In the genomic region with DNA sequence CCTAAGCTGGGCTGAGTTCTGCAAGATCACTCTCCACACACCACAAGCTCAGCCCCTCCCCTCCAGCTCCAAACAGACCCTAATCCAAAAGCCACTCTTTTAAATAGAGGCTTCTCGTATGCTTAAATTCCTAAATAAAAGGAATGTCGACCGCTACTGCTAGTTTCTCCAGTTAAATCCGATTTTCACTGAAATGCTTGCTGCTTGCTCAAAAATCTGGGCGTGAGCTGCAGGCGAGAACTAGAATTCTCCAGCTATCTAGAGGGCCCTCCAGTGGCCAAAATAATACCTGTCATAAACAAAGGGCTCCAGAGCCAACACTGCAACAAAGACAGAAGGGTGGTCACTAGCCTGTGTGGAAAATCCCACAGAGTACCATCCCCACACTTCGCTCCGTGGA, we compare ENCODE assay signal across 8 mouse cellular contexts.
DNase-seq lines count a peak whose midpoint lies in the region; ATAC-seq and TF ChIP-seq lines count a peak whose summit lies in the region.

No protein-coding gene starts in this region.

- H3K27me3 ChIP-seq in Patski = no peaks in the 10 kb centered on the region
- no peaks in the 10 kb centered on the region for H3K27me3 ChIP-seq in forebrain, embryonic 13.5 days
- H3K27me3 ChIP-seq in heart, postnatal 0 days (ENCODE audit: control insufficient read depth, insufficient read depth, low read length) = no peaks in the 10 kb centered on the region
- peaks cover 9% of the 10 kb centered on the region; the same call in 1 of the 2 replicates for H3K27me3 ChIP-seq in lung, embryonic 15.5 days

- no peaks in the 10 kb centered on the region for H3K36me3 ChIP-seq in forebrain, embryonic 13.5 days (ENCODE audit: poor library complexity, severe bottlenecking)
- no peaks in the 10 kb centered on the region for H3K36me3 ChIP-seq in heart, postnatal 0 days (replicated peaks; ENCODE audit: control insufficient read depth, insufficient read depth, low read length)
- H3K36me3 ChIP-seq in lung, embryonic 15.5 days = no peaks in the 10 kb centered on the region

- POLR2A ChIA-PET in Patski (lab: Charles Lee) = interaction anchor here (2.4 kb wide), 1 partner anchor 478 kb away, joined by 7 read pairs; no protein-coding TSS in a partner anchor

- TF ChIP-seq CTCF in Patski (IDR thresholded peaks at IDR 0.05) = peak; percentile 88
- TF ChIP-seq CTCF in heart, postnatal 0 days (IDR thresholded peaks at IDR 0.05; ENCODE audit: low read depth) = peak; percentile 66
- peak; percentile 94 for TF ChIP-seq CTCF in layer of hippocampus, adult 2 months (conservative IDR thresholded peaks at IDR 0.05)

- DNase-seq in B cell, adult 2 months = peak; percentile 53 to 59
- DNase-seq in Patski (ENCODE audit: low read depth, low spot score) = no peak
- DNase-seq in heart, postnatal 0 days (ENCODE audit: low spot score) = peak; percentile 75
- peak; percentile 73 to 81 for DNase-seq in layer of hippocampus, adult 2 months (ENCODE audit: low spot score in 2 of 2)
- DNase-seq in right cerebral cortex, postnatal 25 days = peak; percentile 62
- DNase-seq in spleen, postnatal 4 days (ENCODE audit: low spot score in 2 of 2) = no peak

- H3K9me3 ChIP-seq in forebrain, embryonic 13.5 days (replicated peaks) = no peaks in the 10 kb centered on the region
- no peaks in the 10 kb centered on the region for H3K9me3 ChIP-seq in heart, postnatal 0 days (replicated peaks; ENCODE audit: control insufficient read depth, low read length)
- H3K9me3 ChIP-seq in lung, embryonic 15.5 days = no peaks in the 10 kb centered on the region

- peak overlapping the region; percentile 46 for H3K4me2 ChIP-seq in forebrain, embryonic 13.5 days
- H3K4me2 ChIP-seq in heart, postnatal 0 days (ENCODE audit: low read depth, low read length) = peak overlapping the region; percentile 41; the same call in 1 of the 2 replicates
- peak overlapping the region; percentile 32; the same call in 1 of the 2 replicates for H3K4me2 ChIP-seq in lung, embryonic 15.5 days

- WGBS in forebrain, embryonic 13.5 days = 7% methylated on average over 8 of the region's 8 CpGs
- 7% methylated on average over 8 of the region's 8 CpGs for WGBS in heart, postnatal 0 days
- 9% methylated on average over 8 of the region's 8 CpGs for WGBS in lung, embryonic 15.5 days

- H3K27ac ChIP-seq in forebrain, embryonic 13.5 days = peak overlapping the region; percentile 97
- H3K27ac ChIP-seq in heart, postnatal 0 days (ENCODE audit: low read depth) = no peak overlapping the region
- peak overlapping the region; percentile 69; the same call in 1 of the 2 replicates for H3K27ac ChIP-seq in layer of hippocampus, adult 2 months
- H3K27ac ChIP-seq in lung, embryonic 15.5 days = no peak overlapping the region

- no peak for TF ChIP-seq EP300 in heart, postnatal 0 days (IDR thresholded peaks at IDR 0.05; ENCODE audit: low read depth)

- in situ Hi-C loops in Patski (cut with MboI; ENCODE audit: low pct_unique_long_range_greater_than_20kb) = loop anchor here (5.0 to 25.0 kb wide), 6 partner anchors 216 to 966 kb away; no protein-coding TSS in a partner anchor

- H3K9ac ChIP-seq in forebrain, embryonic 13.5 days = peak overlapping the region; percentile 53
- no peak overlapping the region for H3K9ac ChIP-seq in heart, postnatal 0 days (replicated peaks; ENCODE audit: low read depth, low read length)
- H3K9ac ChIP-seq in lung, embryonic 15.5 days = no peak overlapping the region

- ATAC-seq in Patski = no peak
- ATAC-seq in forebrain, embryonic 13.5 days = peak; percentile 32; the same call in 1 of the 2 replicates
- ATAC-seq in heart, postnatal 0 days (ENCODE audit: insufficient read depth, low read depth) = no peak
- no peak for ATAC-seq in lung, embryonic 15.5 days (ENCODE audit: borderline replicate concordance, extremely low read depth, low FRiP score, low TSS enrichment)

- peaks cover 52% of the 10 kb centered on the region for H3K4me1 ChIP-seq in forebrain, embryonic 13.5 days
- H3K4me1 ChIP-seq in heart, postnatal 0 days (ENCODE audit: control insufficient read depth, insufficient read depth) = no peaks in the 10 kb centered on the region
- H3K4me1 ChIP-seq in lung, embryonic 15.5 days = peaks cover 20% of the 10 kb centered on the region

- CTCF ChIA-PET in Patski (lab: Charles Lee) = interaction anchor here (0.7 to 4.5 kb wide), 21 partner anchors 10 to 746 kb away, joined by 3 to 28 read pairs (median 4); no protein-coding TSS in a partner anchor

- H3K4me3 ChIP-seq in forebrain, embryonic 13.5 days = 0 out of 2 replicates have a peak overlapping the region, but pooled peaks have one; percentile 6
- no peak overlapping the region for H3K4me3 ChIP-seq in heart, postnatal 0 days (ENCODE audit: low read depth, low read length)
- H3K4me3 ChIP-seq in layer of hippocampus, adult 2 months = peak overlapping the region; percentile 38; the same call in 1 of the 2 replicates
- H3K4me3 ChIP-seq in lung, embryonic 15.5 days = no peak overlapping the region

Comparison
In these comparisons a context has a peak if more than half of its experiments do, and no peak if none do; other contexts are left out.
1. DNase-seq: peak in B cell, adult 2 months (2 of 2), heart, postnatal 0 days (single experiment), layer of hippocampus, adult 2 months (2 of 2) and right cerebral cortex, postnatal 25 days (single experiment); none in Patski (single experiment) and spleen, postnatal 4 days (0 of 2).
2. H3K27ac ChIP-seq: peak in forebrain, embryonic 13.5 days (single experiment) and layer of hippocampus, adult 2 months (single experiment); none in heart, postnatal 0 days (single experiment) and lung, embryonic 15.5 days (single experiment).
3. H3K4me3 ChIP-seq: peak in forebrain, embryonic 13.5 days (single experiment) and layer of hippocampus, adult 2 months (single experiment); none in heart, postnatal 0 days (single experiment) and lung, embryonic 15.5 days (single experiment).
4. Peak in every context shown above with its lines, with median percentiles within 50 percentile points of each other: CTCF ChIP-seq and H3K4me2 ChIP-seq.